Mouse (Mus musculus) right cerebral cortex, postnatal 4 days (tissue): ENCODE measurements around the gene Pde4d.
A peak's percentile ranks its signal among the peaks of the same experiment; 100 is the strongest.

ENCODE experiments used
- DNase-seq: peaks from one replicate; pipeline ENCODE4 v3.0.0-alpha.2; 2022

The Pde4d gene

DNA sequence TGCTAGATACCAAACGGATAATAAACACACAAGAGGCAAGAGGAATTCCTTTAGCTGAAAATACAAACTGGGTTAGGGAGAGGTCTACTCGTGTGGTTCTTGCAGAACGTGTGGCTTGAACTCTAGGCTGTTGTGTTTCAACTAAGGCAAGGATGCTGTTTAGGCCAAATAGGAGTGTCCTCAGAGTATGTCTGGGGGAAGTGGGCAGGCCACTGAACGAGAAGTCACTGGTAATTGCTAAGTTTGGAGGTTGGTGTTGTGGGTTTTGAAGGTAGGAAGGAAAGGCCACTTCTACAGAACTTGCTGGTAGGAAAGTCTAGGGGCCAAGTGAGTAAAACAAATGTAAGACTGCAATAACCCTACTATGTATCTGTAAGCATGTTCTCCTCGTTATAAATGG, 876.3 kb downstream of the Pde4d start:
- DNase-seq: no peak

DNA sequence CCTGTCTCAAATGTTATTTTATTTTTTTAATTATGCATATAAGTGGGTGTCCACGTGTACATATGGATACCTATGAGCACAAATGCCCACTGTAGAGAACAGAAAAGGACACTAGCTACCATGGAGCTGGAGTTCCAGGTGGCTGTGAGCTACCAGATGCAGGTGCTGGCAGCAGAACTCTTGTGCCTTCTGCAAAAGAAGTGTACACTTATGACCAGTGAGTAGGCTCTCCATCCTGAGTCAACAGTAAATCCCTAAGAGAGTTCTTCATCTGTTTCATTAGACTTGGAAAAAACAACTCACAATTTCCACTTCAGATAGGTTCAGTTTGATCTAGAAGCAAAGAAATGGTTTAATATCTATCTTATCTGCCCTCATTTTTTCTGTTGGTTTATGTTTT, 881.8 kb downstream of the Pde4d start:
- DNase-seq: no peak

DNA sequence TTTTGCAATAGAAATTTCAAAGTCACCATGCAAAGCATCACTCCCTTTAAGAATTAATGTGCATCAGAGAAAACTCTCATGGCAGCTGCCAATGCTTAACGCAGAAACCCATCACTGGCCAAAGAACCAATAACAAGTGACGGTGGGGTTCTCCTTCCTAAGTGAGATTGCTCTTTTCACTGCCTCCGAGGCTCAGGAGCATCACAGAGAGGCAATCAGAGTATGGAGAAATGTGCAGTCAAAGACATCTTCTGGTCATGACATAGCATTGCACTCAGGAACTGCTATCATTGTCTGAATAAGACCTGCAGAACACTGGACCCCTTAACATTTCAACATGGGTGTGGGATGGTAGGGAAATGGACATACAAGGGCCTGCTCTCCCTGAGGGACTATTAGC, 892.2 kb downstream of the Pde4d start:
- no peak for DNase-seq

DNA sequence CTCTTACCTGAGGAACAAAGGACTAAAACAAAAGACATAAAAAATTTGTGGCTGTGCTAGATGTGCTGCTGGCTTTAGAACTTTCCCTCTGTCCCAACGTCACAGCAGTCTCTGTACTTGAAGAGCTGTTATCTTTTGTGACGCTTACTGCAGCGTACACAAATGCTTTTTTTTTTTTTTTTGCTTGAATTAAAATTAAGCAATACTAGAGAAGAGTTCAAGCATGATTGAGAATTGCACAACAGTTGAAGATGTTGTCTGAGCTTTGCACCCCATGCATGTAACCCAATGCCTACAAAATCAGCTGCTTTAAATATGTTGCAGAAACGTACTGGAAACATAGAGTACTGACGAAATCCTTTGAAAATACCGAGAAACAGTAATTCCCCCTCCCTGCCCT, 892.7 kb downstream of the Pde4d start:
- no peak for DNase-seq

DNA sequence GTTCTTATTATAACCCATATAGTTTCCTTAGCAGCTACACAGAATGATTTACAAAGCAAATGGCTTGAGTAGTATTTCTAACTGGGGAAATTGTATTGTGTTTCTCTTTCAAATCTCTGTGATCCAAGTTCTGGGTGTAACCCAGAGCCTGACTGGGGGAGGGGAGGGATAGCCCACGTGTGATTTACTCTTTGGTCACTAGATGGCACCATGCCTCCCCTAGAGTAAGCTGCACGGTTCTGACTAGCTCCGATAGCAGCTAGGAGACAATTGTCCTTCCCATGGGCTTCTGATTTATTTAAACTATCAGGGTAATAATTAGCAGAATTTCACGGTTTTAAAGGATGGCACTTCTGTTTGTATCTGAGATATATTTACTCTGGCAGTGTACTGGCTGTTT, 893.8 kb downstream of the Pde4d start:
- DNase-seq: peak; percentile 69

DNA sequence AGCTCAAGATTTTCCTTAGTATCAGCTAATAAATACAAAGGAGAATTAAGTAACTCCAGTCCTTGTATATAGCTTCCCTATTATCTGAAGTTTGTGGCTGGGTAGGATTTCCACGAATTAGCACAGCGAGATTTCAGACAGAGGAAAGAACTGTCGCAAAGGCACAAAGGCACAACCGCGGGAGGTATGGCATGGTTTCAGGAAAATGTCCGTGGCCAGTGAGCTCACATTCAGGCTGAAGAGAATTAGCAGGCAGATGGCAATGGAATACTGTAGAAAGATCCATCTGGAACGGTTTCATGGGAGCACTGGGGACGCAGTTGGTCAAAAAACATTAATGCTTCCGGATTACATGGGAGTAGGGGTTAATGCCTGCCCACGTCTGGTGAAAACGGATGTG, 898.0 kb downstream of the Pde4d start:
- peak; percentile 20 for DNase-seq

DNA sequence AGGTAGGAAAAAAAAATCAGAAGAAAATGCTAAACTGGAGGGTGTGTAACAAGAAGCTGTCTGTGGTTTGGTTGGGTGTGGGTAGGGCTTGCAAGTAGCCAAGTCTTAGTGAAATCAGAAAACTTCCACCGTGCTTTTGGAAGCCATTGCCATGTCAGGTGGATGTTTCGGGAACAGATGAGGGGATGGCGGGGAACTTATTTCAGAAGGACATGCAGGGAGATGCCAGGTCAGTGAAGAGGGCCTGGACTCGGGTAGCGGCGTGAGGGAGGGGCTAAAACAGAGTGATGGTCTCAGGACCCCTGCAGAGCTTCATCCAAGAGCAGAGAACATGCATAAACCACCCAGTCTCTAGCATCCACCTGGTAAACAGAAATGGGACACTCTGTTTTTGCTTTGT, 898.6 kb downstream of the Pde4d start:
- DNase-seq: no peak

DNA sequence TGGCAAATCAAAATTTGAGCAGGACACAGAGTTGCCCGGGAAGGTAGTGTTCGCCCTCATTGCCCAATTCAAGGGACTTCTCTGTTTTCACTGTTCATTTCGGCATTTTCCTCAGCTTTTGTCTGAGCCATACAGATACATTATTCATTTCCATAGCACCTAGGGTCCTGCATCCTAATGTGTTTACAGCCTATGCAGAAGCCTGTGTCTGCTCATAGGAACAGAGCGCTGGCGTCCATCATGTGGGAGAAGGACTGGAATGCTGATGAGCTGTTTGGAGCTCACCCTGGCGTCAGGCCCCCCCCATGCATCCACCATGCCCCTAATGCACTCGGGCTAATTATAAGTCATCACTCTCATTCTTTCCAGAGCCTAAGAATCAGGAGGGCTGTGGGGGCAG, 900.4 kb downstream of the Pde4d start:
- no peak for DNase-seq

DNA sequence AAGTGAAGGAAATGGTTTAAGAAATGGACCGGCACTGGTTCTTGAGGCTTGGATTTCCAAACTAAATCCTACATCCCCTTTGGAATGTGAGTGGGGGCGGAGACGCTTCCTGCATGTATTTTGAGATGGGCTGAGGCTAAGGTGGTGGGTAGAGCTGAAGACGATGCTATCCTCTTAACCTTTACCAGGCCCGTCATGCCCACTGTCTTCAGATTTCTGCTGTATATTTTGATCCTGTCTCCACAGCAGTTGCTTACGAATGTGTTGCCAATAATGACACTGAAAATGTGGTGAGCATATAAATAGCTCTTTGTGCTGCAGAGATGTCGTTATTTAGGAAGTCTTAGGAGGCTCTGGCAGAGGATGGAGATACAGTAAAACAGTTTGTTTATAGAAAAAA, 904.3 kb downstream of the Pde4d start:
- no peak for DNase-seq

DNA sequence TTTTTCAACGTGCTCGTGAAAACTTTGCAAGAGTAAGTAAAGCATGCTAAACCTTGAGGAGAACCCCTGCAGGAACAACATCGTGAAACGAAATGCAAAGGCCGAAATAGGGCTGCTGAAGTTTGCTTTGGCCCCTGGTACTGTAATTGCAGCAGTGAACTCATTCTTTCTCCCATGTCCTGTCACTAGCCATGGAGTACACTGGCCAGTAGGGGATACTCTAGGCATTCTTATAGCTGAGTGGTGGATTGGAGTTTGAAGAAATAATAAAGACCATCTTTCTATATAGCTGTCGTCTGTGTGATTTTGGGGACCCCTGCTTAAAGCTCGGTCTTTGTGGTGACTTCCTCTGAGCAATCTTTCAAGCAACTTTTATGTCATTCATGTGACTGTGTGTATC, 906.5 kb downstream of the Pde4d start:
- DNase-seq: no peak

DNA sequence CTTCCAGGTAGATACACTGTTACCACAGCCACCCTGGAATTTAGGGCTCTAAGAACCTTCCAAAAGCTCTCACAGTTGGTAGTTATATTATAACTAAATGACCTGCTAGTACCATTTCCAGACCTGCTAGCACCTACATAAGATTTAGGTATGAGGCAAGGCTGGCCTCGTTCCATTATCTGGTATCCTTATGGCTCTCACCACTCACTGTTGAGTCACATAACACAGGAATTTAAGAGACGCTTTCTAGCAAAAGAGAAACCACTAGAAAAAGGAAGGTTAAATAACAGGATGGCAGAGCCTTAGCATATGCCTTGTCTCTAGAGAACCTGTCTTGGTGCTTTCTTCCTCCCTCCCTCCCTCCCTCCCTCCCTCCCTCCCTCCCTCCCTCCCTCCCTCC, 910.2 kb downstream of the Pde4d start:
- no peak for DNase-seq

DNA sequence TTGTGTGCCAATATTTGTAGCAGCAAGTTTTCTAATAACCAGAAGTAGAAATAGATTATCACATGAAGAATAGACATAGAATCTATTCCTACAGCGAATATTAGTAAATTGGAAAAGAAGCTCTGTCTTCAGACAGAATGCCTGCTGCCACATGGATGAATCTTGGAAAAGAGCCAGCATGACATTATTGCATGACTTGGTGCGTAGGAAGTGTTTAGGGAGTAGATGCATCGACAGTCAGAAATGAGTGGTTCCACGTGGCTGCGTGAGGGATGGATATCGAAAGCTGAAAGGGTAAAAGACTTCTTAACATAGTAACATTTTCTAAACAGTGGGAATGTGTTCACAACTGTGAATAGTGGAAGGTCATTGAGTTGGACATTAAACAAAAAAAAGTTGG, 912.6 kb downstream of the Pde4d start:
- no peak for DNase-seq

DNA sequence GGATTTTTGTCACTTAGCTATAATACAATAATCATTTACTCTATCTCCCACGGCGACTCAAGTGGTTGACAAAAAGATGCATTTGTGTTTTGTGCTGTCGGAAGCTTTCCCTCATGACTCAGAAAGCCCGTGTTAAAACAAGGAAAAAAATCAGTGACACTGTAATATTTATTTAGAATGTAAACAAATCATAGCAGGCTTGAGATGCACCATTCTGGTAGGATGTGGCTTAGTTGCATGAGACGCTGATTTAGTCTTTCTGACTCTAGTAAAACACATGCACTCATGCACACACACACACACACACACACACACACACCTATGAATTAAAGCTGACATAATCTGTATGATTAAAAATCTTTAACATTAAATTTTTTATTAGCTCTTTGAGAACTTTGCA, 924.7 kb downstream of the Pde4d start:
- DNase-seq: no peak

DNA sequence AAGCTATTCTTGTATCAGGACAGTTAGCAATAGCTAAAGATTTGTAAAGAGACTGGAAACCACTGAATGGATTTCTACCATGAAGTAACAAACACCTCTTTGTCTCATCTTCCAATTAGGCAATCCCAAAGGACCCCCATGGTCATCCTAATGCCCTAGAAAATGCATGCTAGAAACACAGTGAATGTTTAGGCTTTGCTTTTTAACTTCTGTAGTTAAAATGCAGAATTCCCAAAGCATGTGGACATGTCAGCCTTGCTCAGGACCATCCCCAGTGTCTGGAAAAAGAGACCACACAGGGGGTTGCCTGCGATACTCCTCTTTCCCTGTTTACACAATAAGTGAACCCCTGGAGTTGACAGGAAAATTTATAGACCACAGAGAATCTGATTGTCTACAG, 926.9 kb downstream of the Pde4d start:
- DNase-seq: no peak

DNA sequence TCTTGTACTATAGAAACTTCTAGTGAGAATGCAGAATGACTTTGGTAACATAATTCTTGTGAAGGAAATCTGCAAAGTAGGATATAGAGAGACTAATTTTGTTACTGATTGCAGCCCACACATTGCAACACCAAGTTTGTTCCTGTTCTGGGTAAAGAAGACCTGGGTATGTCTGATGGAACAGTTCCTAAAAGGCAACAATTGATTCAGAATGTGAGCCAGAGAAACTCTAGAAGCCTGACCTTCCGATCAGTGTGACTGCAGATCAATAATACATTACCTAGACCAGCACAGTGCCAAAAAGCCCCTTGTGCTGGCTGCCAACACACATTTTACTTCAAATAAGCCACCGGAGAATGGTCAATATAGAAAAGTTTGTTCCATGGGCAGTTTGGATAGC, 930.4 kb downstream of the Pde4d start:
- no peak for DNase-seq

DNA sequence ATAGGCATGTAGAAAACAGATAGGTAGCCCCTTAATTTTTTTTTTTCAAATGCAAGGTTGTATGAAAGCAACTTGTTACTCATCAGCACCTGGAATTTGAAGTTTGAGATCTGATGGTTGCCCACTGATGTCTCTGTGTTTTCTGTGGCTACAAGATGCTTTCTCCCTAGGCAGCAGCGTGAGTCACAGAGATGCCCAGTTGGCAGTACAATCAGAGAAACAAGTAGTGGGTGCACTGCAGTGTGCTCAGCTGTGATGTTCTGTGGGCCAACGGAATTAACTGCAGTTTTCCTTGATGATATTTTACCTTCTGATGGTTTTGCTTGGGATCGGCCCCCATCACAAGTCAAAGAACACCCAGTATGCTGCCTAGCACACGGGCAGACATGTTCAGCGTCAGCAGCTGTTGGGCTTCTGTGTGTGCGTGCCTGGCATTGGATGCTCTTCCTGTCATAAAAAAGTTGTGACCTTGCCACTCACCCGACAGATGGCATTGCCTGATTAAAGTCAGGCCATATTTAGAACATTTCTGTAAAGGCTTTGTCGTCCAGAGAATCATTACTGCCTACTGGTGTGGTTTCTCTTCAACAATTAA, 939.0 kb downstream of the Pde4d start:
- no peak for DNase-seq

DNA sequence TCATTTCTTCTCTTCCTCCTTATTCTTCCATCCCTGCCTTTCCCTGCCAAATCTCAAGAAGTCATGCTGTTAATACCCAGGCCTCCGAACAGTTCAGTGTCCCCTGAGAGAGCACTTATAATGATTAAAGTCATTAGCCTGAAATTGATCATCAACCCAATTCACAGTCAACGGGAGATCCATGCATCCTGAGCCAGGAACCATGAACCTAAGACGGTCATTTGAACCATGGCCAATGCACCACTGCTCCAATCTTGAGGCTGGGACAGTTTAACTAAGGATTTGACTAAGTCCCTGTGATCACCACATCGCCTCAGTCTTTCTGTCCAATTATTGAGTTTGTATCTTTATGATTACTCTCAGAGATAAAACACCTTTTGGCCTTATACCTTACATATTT, 952.6 kb downstream of the Pde4d start:
- DNase-seq: no peak

DNA sequence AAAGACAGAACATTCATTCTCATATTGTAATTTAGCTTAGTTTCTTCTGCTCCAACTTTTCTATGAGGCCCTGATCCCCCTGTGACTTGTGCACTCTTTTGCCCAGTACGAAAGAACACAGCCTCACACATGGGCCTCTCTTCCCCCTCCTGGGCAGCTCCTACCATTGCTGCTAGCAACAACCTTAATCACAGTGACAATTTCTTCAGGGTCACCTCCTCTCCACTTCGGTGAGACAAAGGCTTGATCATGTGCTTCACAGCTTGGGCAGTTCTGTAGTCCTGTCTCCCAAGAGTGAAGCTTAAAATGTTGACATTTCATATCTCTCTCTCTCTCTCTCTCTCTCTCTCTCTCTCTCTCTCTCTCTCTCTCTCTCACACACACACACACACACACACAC, 953.2 kb downstream of the Pde4d start:
- no peak for DNase-seq

DNA sequence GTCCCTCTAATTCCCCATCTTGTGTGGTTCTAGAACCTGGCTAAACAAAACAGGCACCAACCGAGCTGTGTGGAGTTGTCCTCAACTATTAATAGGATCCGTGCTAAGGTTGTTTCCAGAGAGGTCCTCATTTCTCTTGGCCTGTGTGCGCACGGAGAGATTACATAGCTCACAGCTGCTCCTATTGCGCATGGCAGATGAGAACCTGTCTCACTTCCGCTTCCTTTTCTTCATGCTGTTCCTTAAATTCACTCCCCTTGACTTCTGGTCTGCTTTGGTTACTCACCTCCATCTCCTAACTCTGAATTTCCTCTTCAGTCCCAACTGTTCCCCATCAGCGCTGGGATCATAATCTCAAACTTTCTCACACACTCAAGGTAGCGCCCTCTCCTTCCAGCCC, 956.6 kb downstream of the Pde4d start:
- no peak for DNase-seq

DNA sequence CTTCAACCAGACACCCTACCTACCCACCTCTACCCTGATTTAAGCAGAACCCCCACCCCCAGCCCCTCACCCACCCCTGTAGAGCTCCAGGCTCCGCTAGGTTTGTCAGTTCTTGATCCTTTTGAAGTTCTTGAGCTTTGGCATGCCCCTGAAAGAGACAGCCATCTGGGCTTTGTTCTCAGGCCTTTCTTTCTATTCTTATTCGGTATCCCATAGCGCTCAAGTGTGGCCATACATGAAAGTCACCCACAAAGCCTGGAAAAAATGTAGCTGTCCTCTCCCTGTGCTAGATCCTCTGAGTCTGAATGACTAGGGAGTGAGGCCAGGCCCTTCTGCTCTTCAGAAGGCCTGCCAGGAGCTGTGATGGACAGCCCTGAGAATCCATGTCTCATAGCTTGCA, 957.6 kb downstream of the Pde4d start:
- no peak for DNase-seq

DNA sequence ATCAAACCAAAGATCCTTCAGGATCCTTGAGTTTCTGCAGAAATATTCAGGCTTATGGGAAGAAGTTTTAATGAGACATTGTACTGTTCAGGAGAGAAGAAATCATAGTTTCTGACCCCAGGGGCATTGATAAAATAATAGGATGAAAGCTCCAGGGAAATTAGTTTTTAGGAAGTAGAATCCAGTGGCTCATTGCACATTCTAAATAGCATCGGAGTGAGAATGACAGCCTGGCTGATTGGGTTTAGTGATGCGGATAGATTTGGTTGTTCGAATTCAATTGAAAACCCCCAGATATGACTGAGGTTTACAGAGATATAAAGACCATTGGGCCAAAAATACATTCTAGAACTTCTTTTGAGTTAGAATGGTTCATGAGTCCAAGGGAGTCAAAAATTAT, 970.7 kb downstream of the Pde4d start:
- DNase-seq: no peak

DNA sequence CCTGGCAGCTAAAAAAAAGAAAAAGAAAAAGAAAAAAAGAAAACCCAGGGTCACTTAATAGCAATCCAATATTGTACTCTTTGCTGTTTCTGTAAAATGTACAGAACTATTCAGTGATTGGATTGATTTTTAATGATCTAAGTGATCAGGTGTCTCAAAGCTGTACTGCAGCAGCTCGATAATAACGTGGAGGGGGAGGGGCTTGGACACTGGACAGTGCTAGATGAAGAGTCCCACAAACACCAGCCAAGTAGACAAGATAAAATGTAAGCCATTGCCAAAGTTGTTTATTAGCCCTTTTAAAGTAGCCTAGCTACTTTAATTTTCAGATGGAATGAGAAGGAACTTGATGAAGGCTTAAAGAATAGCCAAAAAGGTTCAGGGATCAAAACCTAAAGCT, 975.2 kb downstream of the Pde4d start:
- DNase-seq: no peak

DNA sequence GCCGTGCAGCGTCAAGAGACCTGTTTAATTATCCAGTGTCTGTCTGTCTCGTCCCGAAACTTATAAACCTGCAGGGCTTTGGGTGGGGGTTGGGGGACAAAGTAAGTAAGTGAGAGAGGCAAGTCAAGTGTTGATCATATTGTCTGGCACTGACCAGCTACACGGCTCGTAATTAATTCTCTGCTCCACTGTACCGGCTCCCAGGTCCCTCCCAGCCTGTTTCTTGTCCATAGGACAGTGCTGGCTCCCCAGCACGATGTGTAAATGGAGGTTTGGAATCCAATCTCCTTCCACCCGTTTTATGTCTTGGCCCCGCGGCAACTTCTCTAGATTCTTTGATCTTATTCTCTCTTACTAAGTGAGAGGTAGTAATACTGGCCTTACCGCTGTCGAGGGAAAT, 975.8 kb downstream of the Pde4d start:
- DNase-seq: no peak

DNA sequence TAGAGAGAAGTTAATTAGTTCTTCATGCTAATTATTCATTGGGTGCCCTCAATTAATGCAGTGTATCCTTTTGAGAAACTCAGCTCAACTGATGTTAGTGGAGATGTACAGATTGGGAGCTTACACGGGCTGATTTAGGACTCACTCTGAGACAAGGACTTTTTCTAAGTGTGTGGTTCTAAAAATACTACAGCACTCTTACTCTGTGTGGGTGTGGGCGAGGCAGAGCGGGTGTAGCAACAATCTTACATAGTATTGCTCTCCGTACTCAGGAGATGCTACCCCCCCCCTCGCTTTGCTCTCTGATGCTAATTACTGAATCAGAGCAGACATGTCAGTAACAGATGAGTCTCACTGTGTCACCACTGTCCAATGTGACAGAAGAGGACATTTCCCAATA, 976.3 kb downstream of the Pde4d start:
- DNase-seq: no peak

DNA sequence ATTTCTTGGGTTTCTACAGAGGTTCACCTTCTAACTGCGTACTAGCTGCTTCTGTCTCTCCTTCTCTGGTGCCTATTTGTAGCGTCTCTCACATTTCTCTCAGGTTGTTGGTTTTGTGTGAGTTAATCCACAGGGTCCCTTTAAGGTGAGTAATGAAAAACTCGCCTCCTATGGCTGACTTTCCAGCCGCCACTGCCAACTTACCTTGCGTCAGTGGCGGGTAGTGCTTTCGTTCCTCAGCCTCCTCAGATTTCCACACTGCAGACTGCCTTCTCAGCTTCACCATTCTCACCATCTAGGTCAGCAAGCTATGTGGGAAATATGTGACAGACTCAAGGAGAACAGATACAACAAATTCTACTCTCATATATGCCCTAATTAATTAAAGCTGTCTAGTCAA, 977.8 kb downstream of the Pde4d start:
- DNase-seq: no peak

DNA sequence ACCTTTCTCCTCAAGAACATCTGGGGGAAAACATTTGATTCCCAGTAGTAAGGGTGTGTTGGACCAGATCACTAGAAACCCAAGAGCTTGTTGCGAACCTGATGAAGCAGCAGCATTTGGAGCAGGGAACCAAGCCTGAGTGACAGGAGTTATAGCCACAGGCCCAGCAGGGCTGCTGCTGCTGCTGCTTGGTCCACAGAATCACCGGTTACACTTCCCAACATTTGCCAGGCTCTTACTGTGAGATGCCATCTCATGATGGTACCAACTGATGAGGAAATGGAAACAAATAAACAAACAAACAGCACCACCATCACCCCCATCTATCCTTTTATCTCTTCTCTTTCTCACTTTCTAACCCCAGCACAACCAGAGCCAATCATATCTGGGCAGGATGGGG, 979.8 kb downstream of the Pde4d start:
- no peak for DNase-seq
